Mouse (Mus musculus) G1E (cell line): ENCODE data around the gene Ppp1r36.

Experiments used
- CTCF ChIP-seq: IDR thresholded peaks from 2 replicates; pipeline ENCODE4 v1.5.1; 2012; ENCODE audit warnings: low read depth, low read length, inconsistent platforms, mixed read lengths
- GATA1 ChIP-seq: IDR thresholded peaks from 2 replicates; pipeline ENCODE4 v1.6.1; 2012; ENCODE audit warnings: borderline replicate concordance, low read length, inconsistent platforms, mixed read lengths
- GATA2 ChIP-seq: IDR thresholded peaks from 2 replicates; pipeline ENCODE4 v1.6.1; 2012; ENCODE audit warnings: low read depth, low read length, inconsistent platforms, borderline replicate concordance
- POLR2AphosphoS5 ChIP-seq: IDR thresholded peaks from 2 replicates; pipeline ENCODE4 v1.6.1; 2012; ENCODE audit warnings: low read depth, low read length, inconsistent platforms; ENCODE audit not compliant: insufficient replicate concordance
- TAL1 ChIP-seq: conservative IDR thresholded peaks from 2 replicates; pipeline ENCODE4 v1.6.1; 2012; ENCODE audit warnings: low read depth, low read length, inconsistent platforms, mixed read lengths

DNA sequence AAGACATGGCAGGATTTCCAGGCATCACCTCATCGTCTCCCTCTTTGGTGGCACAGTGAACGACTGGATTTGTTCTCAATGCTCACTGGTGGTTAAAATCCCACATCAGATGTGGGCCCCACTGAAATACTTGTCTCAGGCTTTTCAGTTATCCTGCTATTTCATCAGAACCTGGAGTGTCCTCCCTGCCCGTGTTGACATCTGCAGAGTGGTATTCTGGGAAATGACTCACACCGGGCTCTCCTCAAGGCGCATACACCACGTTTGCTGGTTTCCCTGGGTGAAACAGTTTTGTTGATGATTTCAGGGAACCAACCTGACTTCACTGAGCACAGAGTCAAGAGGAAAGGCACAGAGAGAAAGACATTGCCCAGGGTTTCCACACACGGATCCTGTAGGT is 49.9 kb downstream of the Ppp1r36 start:
- no peak for TF ChIP-seq CTCF
- TF ChIP-seq POLR2AphosphoS5: no peak
- no peak for TF ChIP-seq GATA1
- no peak for TF ChIP-seq TAL1
- no peak for TF ChIP-seq GATA2
